Mouse (Mus musculus): Measurements from ENCODE around the gene Slc26a8.

The Slc26a8 gene

DNA sequence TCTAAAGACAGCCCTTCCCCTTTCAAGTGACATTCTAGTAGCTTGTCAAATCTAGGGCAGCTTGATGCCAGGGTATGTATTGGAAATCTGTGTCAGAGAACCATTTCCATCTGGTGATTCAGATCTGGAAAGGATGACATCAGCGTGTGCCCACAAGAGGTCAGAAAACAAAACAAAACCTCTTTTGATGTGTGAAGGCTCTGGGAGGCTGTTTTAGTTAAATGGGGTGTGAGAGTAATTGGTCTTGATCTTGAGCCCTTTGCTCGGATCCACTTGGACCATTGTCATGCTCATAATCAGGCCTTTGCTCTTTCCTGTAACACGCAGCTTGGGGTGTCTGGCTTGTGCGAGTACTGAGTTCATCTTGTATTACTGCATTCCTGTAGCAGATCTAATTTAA, 8.2 kb upstream of the Slc26a8 start:
- DNase-seq: no peak

GRCm38 (mm10) chr17:28697290-28698195, 7.5 kb upstream of the Slc26a8 start:
- peak; percentile 27 for DNase-seq

- DNase-seq: no peak
Measured at GRCm38 (mm10) chr17:28696641-28697040, 6.6 kb upstream of the Slc26a8 start.

DNA sequence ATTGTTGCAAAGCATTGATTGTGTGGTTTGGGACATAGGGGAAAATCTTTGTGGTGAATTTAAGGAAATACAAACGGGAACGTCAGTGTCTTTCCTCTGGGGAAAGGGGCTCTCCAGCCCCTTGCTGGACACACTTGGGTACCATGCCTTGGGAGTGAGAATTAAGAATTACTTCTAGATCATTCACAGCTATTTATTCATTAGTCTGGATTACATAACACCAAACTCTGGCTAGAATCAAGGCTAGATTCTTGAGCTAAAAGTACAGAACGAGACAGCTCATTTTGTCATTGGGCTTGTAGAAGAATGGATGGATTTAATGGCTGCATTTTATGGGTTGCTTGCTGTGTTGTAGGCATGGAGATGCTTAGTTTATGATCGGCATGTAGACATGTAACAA, 4.8 kb upstream of the Slc26a8 start:
- no peak for DNase-seq

DNA sequence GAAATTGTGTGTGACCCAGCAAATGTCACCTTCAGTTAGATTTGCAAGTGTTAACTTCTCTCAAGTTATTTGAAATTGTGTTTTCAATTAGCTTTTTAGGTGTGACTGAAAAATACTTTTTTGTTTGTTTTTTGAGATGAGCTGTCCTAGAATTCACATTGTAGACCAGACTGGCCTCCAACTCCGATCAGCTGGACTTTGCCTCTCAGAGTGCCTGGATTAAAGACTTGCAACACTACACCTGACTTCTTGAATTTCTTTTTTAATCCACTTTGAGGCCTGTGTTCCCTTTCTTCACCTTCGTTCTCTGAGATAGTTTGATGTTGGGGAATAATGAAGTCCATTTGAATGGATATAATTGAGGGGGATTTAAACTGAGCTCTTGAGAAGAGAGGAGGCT, 4.0 kb upstream of the Slc26a8 start:
- no peak for DNase-seq

- no peak for DNase-seq
Measured at GRCm38 (mm10) chr17:28693086-28693485, 3.1 kb upstream of the Slc26a8 start.

GRCm38 (mm10) chr17:28692341-28692710, 2.3 kb upstream of the Slc26a8 start:
- peak; percentile 47 for DNase-seq

GRCm38 (mm10) chr17:28691687-28692340, 1.8 kb upstream of the Slc26a8 start:
- peak; percentile 45 for DNase-seq

DNA sequence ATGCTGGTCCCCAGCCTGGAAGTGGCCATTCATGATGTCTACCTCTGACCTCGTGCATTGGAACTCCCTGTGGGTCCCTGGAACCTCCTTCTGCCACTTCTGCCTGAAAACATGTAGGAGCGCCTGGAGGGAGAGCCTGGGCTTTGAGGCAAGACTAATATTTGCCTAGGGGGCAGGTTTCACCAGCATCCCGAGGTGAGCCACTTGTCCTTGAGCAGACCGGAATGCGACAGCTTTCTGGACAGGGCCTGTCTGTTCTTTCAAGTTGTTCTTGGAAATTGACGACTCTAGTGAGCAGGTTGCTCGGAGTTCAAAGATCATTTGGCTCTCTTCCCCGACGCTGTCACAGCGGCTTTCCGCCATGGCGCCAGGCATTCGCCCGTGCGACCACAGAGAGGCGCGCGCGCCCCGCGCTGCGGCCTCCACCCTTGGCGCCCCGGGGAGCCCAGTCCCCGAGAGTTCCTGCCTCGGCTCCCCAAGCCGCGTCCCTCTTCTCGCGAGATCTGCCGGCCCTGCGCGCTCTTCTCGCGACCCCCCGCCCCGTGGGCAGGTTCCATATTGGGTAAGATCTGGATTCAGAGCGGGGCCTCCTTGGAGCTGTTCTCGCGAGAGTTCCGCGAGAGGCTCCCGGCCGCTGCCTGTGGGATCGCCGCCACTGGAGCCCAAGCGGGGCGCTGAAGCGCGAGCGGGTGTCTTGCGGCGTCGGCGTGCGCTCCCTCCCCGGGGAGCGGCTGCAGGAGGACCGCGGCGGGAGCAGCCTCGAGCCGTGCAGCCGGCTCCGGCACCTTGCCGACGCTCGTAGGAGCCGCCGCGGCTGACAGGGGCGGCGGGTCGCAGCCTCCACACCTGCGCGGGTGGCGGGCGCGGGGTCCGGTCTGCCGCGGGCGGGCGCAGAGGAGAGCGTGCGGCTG, 998 bp upstream of the Slc26a8 start, which contains the start of gene Mapk14:
Gene Mapk14, plus strand, starts transcription at position 554 of the 911 bp plus-strand sequence.
- DNase-seq: peak; percentile 100

- DNase-seq: no peak
Measured at GRCm38 (mm10) chr17:28687354-28687753, 2.7 kb downstream of the Slc26a8 start.

DNA sequence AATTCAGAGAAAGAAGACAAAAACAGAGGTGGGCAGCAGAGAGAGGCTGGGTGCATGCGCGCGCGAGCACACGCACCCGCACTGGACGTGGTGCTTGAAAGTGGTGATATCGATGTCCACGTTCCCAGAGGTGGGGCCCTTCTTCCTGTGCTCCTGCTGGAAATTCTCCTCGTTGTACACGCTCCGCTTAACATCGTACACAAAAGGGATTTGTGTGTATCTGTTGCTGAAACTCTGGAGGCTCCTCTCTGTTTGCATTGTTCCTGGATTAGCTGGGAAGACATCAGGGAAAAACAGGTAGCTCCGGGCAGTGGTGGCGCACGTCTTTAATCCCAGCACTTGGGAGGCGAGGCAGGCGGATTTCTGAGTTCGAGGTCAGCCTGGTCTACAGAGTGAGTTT, 5.4 kb downstream of the Slc26a8 start:
- no peak for DNase-seq

DNA sequence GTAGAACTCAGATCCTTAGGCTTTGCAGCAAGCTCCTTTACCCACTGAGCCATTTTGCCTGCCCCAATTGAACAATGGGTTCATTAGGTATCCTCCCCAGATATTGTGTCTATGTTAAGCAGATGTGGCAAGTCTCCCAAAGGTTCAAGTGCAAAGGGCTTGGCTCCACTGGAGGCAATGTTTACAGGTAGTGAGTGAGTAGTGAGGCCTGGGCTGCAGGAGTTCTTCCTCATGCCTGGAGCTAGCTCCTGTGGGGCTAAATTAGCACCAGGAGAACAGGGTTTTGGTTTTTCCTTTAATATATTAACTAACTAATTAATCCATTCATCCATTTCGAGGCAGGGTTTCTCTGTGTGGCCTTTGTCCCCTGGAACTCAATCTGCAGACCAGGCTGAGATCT, 6.4 kb downstream of the Slc26a8 start:
- no peak for DNase-seq

DNA sequence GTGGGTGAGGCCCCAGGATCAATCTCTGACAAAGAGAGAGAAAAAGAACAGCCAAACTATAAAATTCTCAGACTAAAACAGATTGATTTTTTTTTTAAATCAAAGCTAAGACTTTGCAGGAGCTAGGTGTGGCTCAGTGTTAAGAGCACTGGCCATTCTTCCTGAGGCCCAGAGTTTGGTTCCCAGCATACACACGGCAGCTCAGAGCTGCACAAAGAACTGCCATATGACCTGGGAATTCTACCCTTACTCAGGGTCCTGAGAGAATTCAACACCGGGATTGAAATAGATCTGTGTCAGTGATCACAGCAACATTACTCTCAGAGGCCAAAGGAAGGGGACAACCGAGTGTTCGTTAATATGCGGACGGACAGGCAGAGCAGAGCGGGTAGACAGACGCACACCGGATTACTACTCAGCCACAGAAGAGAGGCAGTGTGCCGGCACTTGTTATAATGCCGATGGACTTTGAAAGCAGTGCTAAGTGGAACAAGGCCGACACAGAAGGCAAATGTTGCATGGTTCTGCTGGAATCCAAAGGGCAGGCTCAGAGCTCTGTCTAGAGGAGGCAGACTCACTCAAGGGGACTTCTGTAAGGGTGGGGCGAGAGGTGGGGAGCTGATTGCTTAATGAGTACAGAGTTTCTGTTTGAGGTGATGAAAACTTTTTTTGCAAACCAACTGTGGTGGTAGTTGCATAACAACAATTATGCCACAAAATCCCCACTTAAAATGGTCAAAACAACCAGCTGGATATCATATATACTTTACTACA, 7.5 kb downstream of the Slc26a8 start:
- DNase-seq: no peak

DNA sequence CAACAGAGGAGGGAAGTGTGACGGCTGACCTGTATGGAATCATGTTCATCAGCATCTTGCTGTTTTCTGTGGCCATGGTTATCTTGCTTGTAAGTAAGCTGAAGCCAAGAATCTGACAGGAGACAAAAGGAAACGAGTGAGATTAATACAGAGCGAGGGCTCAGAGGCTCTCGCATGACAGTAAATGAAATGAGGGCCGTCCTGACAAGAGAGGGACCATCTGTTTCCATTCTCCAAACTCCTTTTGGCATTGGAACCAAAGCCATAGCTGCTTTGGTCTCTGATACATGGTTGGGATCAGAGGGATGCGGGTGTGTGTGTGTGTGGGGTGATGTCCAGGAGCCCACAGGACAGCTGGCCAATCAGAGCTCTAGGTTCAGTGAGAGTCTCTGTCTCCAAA, 30.5 kb downstream of the Slc26a8 start:
- no peak for DNase-seq

DNA sequence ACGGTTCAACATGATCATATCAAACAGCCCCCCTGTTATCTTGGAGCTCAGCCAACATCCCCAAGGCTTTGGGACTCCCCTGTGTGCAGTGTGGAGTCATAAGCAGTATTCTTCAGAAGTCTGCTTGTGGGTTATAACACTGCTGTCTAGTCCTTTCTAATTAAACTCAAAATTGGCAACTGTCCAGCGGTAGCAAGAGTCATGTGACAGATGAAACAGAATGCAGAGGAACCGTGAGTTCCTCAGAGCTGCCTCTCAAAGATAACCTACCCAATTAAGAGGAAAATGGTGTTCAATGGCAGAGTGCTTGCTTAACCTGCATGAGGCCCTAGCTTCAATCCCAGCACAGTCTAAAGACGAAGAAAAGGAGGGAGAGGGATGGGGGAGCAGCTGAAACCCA, 32.1 kb downstream of the Slc26a8 start:
- no peak for DNase-seq

DNA sequence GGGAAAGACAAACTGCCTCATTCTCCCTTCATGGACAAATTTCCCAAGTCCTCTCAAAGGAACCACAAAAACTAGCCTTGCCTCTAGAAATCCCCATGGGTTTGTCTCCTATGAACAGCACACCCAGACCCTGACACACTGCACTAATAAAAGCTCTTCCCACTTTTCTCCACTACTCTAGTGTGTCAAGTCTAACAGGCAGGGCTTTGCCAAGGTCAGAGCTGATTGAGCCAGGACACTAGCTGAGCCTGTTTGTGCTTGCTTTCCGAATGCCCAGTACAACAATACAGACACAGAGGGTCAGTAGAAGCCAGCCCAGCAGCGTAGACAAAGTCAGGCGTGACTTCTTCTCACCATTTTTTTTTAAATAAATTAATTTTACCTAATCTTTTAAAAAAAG, 39.8 kb downstream of the Slc26a8 start:
- DNase-seq: no peak

DNA sequence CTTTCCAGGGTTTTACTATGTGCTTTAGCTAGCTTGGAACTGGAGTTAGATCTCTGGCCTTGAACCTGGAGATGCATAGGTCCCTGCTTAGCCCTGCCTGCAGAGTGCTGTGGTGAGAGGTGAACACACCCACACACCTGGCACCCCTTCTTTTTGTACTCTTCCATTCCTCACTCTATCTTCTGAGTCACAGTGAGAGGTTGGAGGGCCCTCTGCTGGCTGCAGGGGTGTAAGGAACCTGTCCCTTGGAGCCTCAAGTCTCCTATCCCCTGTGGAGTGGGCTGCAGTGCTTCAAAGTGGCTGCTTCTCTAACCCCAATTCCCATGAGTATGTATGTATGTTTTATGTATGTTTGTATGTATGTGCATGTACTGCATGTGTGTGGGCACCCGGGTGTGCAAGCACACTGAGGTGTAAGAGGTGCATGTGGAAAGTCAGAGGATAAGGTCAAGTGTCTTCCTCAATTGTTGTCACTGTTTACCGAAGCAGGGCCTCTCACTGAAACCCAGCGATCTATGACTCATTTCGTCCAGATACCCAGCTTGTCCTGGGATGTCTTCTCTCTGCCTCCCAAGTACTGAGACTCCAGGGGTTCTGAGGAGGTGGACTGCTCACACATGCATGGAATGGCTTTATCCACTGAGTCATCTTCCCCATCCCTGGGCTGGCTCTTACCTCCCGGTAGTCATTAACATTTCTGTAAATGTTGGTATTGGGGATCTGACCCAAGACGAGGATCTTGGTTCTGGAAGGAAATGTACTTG, 41.2 kb downstream of the Slc26a8 start:
- peak; percentile 71 for DNase-seq

DNA sequence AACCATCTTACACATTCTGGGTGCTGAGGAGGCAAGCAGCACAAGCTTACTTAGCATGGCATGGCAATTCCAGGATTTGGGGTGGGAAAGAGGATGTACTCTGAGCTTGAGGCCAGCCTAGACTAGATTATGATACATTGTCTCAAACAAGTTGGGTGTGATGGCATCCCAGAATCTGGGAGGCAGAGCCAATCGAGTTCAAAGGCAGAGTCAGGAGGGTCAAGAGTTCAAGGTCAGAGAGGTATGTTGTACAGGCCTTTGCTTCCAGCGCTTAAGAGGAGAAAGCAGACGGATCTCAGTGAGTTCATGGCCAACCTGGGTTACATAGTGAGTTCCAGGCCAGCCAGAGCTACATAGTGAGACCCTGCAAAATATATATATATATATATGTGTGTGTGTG, 43.8 kb downstream of the Slc26a8 start:
- no peak for DNase-seq

GRCm38 (mm10) chr17:28644112-28644511, 45.9 kb downstream of the Slc26a8 start:
- no peak for DNase-seq

GRCm38 (mm10) chr17:28643697-28644096, 46.3 kb downstream of the Slc26a8 start:
- no peak for DNase-seq

DNA sequence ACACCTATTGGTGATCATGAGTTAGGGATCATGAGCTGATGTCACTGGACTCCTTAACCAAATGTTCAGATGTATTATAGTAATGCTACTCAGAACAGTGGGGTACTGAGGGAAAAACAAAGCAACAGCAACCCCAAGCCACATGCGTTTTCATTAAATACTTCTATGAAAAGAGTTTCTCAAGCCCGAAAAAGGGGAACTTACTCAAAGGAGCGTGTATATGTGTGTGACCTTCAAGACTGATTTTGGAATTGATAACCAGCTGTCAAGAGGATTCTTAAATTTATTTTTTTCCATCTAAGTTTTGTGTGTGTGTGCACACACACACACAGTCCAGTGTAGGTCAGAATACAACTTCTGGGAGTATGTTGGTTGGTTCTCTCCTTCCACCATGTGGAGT, 49.9 kb downstream of the Slc26a8 start:
- no peak for DNase-seq

All from right cerebral cortex, postnatal 14 days (tissue).